Mouse (Mus musculus): ENCODE data around the gene Col6a1.

GRCm38 (mm10) chr10:76717026-76717425 lies 8.9 kb downstream of the Col6a1 start:
- no peak for TF ChIP-seq CTCF (IDR thresholded peaks at IDR 0.05; ENCODE audit: low read depth)
- TF ChIP-seq EP300 (IDR thresholded peaks at IDR 0.05; ENCODE audit: low read depth), result no peak
